Mouse (Mus musculus): ENCODE results near the gene Suz12.

- no peak for TF ChIP-seq GATA1 (IDR thresholded peaks at IDR 0.05; ENCODE audit: borderline replicate concordance, low read length)
- no peak for TF ChIP-seq FLI1 (IDR thresholded peaks at IDR 0.05; ENCODE audit: low read length)
Observed at GRCm38 (mm10) chr11:79961346-79962124, 31.4 kb upstream of the Suz12 start.

Measured in megakaryocyte, embryonic 14.5 days (primary cell).